Mouse (Mus musculus): ENCODE results near the gene Htr5b. TPM values are rescaled to one million over a fixed set of nuclear protein-coding genes. Genes with fewer than 3 reads are reported as not detected.

Gene Htr5b
- polyA plus RNA-seq, 1 experiment, result not detected

- no peak for TF ChIP-seq GATA1 (IDR thresholded peaks at IDR 0.05; ENCODE audit: low read length)
- no peak for TF ChIP-seq TAL1 (IDR thresholded peaks at IDR 0.05; ENCODE audit: low read length)
- H3K4me3 ChIP-seq (replicated peaks), result no peak overlapping the region
- H3K4me1 ChIP-seq (ENCODE audit: control insufficient read depth), result no peaks in the 10 kb centered on the region
Observed at GRCm38 (mm10) chr1:121510420-121511140, 17.7 kb downstream of the Htr5b start.

GRCm38 (mm10) chr1:121508729-121509128 is 19.5 kb downstream of the Htr5b start:
- Histone ChIP-seq H3K4me3 (replicated peaks) (no peak overlapping the region), H3K9me3 (ENCODE audit: control insufficient read depth, low read length) (no peaks in the 10 kb centered on the region), H3K4me1 (ENCODE audit: control insufficient read depth) (no peaks in the 10 kb centered on the region), H3K36me3 (ENCODE audit: control insufficient read depth) (no peaks in the 10 kb centered on the region; the same call in 1 of the 2 replicates), H3K27me3 (ENCODE audit: control insufficient read depth) (no peaks in the 10 kb centered on the region)
- TF ChIP-seq TAL1 (IDR thresholded peaks at IDR 0.05; ENCODE audit: low read length), result no peak
- TF ChIP-seq GATA1 (IDR thresholded peaks at IDR 0.05; ENCODE audit: low read length), result no peak

More at GRCm38 (mm10) chr1:121510420-121511140, 17.7 kb downstream of the Htr5b start:
- no peaks in the 10 kb centered on the region for H3K36me3 ChIP-seq (ENCODE audit: control insufficient read depth)
- H3K27me3 ChIP-seq (ENCODE audit: control insufficient read depth), result no peaks in the 10 kb centered on the region
- H3K9me3 ChIP-seq (ENCODE audit: control insufficient read depth, low read length), result no peaks in the 10 kb centered on the region

- Histone ChIP-seq H3K4me3 (replicated peaks) (no peak overlapping the region), H3K9me3 (ENCODE audit: control insufficient read depth, low read length) (peaks cover 4% of the 10 kb centered on the region), H3K36me3 (ENCODE audit: control insufficient read depth) (peaks cover 78% of the 10 kb centered on the region), H3K4me1 (ENCODE audit: control insufficient read depth) (peaks cover 3% of the 10 kb centered on the region), H3K27me3 (ENCODE audit: control insufficient read depth) (no peaks in the 10 kb centered on the region)
- TF ChIP-seq TAL1 (IDR thresholded peaks at IDR 0.05; ENCODE audit: low read length) (no peak), GATA1 (IDR thresholded peaks at IDR 0.05; ENCODE audit: low read length) (no peak)
Observed at GRCm38 (mm10) chr1:121497093-121497492, 31.2 kb downstream of the Htr5b start.

GRCm38 (mm10) chr1:121490241-121490640 is 38.0 kb downstream of the Htr5b start:
- Histone ChIP-seq H3K4me1 (ENCODE audit: control insufficient read depth) (no peaks in the 10 kb centered on the region), H3K36me3 (ENCODE audit: control insufficient read depth) (peaks cover 52% of the 10 kb centered on the region), H3K4me3 (replicated peaks) (no peak overlapping the region), H3K27me3 (ENCODE audit: control insufficient read depth) (no peaks in the 10 kb centered on the region), H3K9me3 (ENCODE audit: control insufficient read depth, low read length) (no peaks in the 10 kb centered on the region)
- TF ChIP-seq GATA1 (IDR thresholded peaks at IDR 0.05; ENCODE audit: low read length) (no peak), TAL1 (IDR thresholded peaks at IDR 0.05; ENCODE audit: low read length) (no peak)

- no peaks in the 10 kb centered on the region for H3K9me3 ChIP-seq (ENCODE audit: control insufficient read depth, low read length)
Observed at GRCm38 (mm10) chr1:121486803-121487202, 41.5 kb downstream of the Htr5b start.

GRCm38 (mm10) chr1:121483091-121483490 is 45.2 kb downstream of the Htr5b start:
- H3K36me3 ChIP-seq (ENCODE audit: control insufficient read depth), result peaks cover 52% of the 10 kb centered on the region
- no peaks in the 10 kb centered on the region for H3K27me3 ChIP-seq (ENCODE audit: control insufficient read depth)
- TF ChIP-seq GATA1 (IDR thresholded peaks at IDR 0.05; ENCODE audit: low read length) (no peak), TAL1 (IDR thresholded peaks at IDR 0.05; ENCODE audit: low read length) (no peak)
- H3K4me1 ChIP-seq (ENCODE audit: control insufficient read depth), result no peaks in the 10 kb centered on the region
- H3K9me3 ChIP-seq (ENCODE audit: control insufficient read depth, low read length), result no peaks in the 10 kb centered on the region
- H3K4me3 ChIP-seq (replicated peaks), result no peak overlapping the region

More at GRCm38 (mm10) chr1:121486803-121487202, 41.5 kb downstream of the Htr5b start:
- Histone ChIP-seq H3K4me3 (replicated peaks) (no peak overlapping the region), H3K27me3 (ENCODE audit: control insufficient read depth) (no peaks in the 10 kb centered on the region), H3K4me1 (ENCODE audit: control insufficient read depth) (no peaks in the 10 kb centered on the region), H3K36me3 (ENCODE audit: control insufficient read depth) (peaks cover 39% of the 10 kb centered on the region)
- TF ChIP-seq TAL1 (IDR thresholded peaks at IDR 0.05; ENCODE audit: low read length), result no peak
- no peak for TF ChIP-seq GATA1 (IDR thresholded peaks at IDR 0.05; ENCODE audit: low read length)

GRCm38 (mm10) chr1:121479403-121479802 is 48.9 kb downstream of the Htr5b start:
- peaks cover 57% of the 10 kb centered on the region for H3K36me3 ChIP-seq (ENCODE audit: control insufficient read depth)
- no peak overlapping the region for H3K4me3 ChIP-seq (replicated peaks)
- TF ChIP-seq GATA1 (IDR thresholded peaks at IDR 0.05; ENCODE audit: low read length) (no peak), TAL1 (IDR thresholded peaks at IDR 0.05; ENCODE audit: low read length) (no peak)
- H3K27me3 ChIP-seq (ENCODE audit: control insufficient read depth), result no peaks in the 10 kb centered on the region
- H3K4me1 ChIP-seq (ENCODE audit: control insufficient read depth), result no peaks in the 10 kb centered on the region
- no peaks in the 10 kb centered on the region for H3K9me3 ChIP-seq (ENCODE audit: control insufficient read depth, low read length)

GRCm38 (mm10) chr1:121478284-121478980 is 49.8 kb downstream of the Htr5b start:
- Histone ChIP-seq H3K4me1 (ENCODE audit: control insufficient read depth) (no peaks in the 10 kb centered on the region), H3K27me3 (ENCODE audit: control insufficient read depth) (no peaks in the 10 kb centered on the region), H3K9me3 (ENCODE audit: control insufficient read depth, low read length) (no peaks in the 10 kb centered on the region), H3K4me3 (replicated peaks) (no peak overlapping the region), H3K36me3 (ENCODE audit: control insufficient read depth) (peaks cover 57% of the 10 kb centered on the region)
- TF ChIP-seq GATA1 (IDR thresholded peaks at IDR 0.05; ENCODE audit: low read length) (no peak), TAL1 (IDR thresholded peaks at IDR 0.05; ENCODE audit: low read length) (no peak)

- Histone ChIP-seq H3K9me3 (ENCODE audit: control insufficient read depth, low read length) (no peaks in the 10 kb centered on the region), H3K4me1 (ENCODE audit: control insufficient read depth) (no peaks in the 10 kb centered on the region), H3K27me3 (ENCODE audit: control insufficient read depth) (no peaks in the 10 kb centered on the region), H3K36me3 (ENCODE audit: control insufficient read depth) (peaks cover 53% of the 10 kb centered on the region), H3K4me3 (replicated peaks) (no peak overlapping the region)
- TF ChIP-seq TAL1 (IDR thresholded peaks at IDR 0.05; ENCODE audit: low read length), result no peak
- TF ChIP-seq GATA1 (IDR thresholded peaks at IDR 0.05; ENCODE audit: low read length), result no peak
Observed at GRCm38 (mm10) chr1:121477716-121478115, 50.5 kb downstream of the Htr5b start.
